Mouse (Mus musculus) CD4-positive, CD25-positive, alpha-beta regulatory T cell, adult 9 weeks (primary cell): ENCODE data around the gene Erbb2. TPM values are rescaled to one million over a fixed set of nuclear protein-coding genes. Genes with fewer than 3 reads are reported as not detected.

Source experiments
- polyA plus RNA-seq: library from polyadenylated mRNA; unstranded; fragments of 100-300 nt; shearing (Covaris generic); gene quantifications from one replicate; pipeline ENCODE4 v1.2.1, GENCODE M21; 2017

Erbb2 gene
- polyA plus RNA-seq: 0.32 TPM

GRCm38 (mm10) chr11:98412273-98412796, at the start of gene Erbb2:
Gene Erbb2 (plus strand): TSS chr11:98412470.

GRCm38 (mm10) chr11:98383261-98384030, 28.8 kb upstream of the Erbb2 start, which contains the start of gene Tcap:
Gene Tcap (plus strand): TSS chr11:98383811.

GRCm38 (mm10) chr11:98385638-98386585, 26.4 kb upstream of the Erbb2 start, which contains the start of gene Pnmt:
Gene Pnmt (plus strand): TSS chr11:98386450.

DNA sequence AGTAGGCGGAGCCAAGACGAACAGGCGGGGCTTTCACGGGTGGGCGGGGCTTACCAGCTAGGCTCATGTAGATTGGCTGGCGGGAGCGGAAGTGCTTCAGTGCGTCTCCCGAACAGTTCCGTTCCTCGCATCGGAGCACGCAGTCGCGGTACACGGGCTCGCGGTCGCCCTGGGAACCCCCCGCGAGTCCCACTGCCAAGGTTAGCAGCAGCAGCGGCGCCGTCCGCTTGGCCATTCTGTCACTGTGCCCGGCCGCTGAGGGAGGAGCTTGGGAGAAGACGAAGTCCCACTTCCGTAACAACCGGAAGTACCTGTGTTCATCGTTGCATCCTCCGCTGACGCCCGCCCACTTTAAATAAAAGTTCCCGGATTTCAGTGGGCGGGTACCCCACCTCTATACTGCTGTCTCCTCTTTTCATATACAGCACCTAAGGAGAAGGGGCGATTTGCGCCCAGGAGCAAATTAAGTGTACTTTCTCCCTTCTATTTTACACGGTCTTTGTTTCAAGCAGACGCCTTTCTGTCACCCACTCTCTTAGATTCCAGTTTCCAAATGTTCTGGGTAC, 12.0 kb upstream of the Erbb2 start, which contains the start of gene Pgap3:
Pgap3 (minus strand) TSS at position 330 of the 566 bp plus-strand sequence.

DNA sequence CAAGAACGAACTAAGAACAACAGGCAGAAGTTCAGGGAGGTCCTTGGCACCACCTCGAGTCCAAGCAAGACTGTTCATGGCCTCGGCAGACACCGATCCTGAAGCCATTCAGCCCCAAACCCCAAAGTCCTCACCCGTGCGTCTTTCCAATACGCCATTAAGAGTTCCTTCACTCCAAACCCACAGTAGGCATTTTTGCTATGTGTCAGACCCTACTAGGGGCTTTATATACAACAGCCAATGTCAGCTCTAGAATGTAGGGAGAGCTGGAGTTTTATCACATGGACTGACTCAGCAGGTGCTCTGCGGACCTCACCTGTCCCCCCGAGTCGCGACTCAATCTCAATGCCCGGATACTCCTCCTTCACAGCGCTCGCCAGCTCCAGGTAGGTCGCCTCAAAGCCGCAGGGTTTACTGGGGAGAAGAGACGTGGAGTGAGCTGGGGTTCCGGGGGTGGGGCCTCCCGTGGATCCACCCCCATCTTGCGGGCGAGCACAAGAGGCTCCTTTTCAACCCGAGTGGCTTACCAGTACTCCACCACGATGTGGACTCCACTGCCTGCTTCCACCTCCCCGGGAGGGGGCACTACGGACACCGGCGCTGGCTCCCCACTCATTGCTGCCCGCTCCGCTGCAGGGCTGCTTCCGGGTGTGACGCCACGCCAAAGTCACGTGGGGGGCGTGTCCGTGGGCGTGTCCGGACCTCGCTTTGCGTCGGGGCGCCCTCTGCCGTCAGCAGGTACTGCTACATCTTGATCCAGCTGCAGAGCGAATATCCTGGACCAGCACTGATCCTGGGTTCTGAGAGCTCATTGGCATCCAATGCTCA, 26.3 kb downstream of the Erbb2 start, which contains the start of gene Mien1:
Mien1 (minus strand) TSS at position 661 of the 828 bp plus-strand sequence.

GRCm38 (mm10) chr11:98446213-98446561, 33.9 kb downstream of the Erbb2 start, which contains the start of gene Grb7:
Gene Grb7 (plus strand): TSS chr11:98446394.

Other genes with a start within 250 kb of the Erbb2 start
- 52.7 TPM for gene Med1, start 219.2 kb upstream of the Erbb2 start, polyA plus RNA-seq
- gene Cdk12, start 209.4 kb upstream of the Erbb2 start, polyA plus RNA-seq: 19.0 TPM
- gene Neurod2, start 82.8 kb upstream of the Erbb2 start, polyA plus RNA-seq: not detected
- not detected for gene Ppp1r1b, start 64.1 kb upstream of the Erbb2 start, polyA plus RNA-seq
- 78.8 TPM for gene Stard3, start 54.1 kb upstream of the Erbb2 start, polyA plus RNA-seq
- not detected for gene Tcap, start 28.7 kb upstream of the Erbb2 start, polyA plus RNA-seq
- not detected for gene Pnmt, start 26.0 kb upstream of the Erbb2 start, polyA plus RNA-seq
- gene Pgap3, start 12.0 kb upstream of the Erbb2 start, polyA plus RNA-seq: 15.1 TPM
- 204 TPM for gene Mien1, start 26.5 kb downstream of the Erbb2 start, polyA plus RNA-seq
- 6.2 TPM for gene Grb7, start 33.9 kb downstream of the Erbb2 start, polyA plus RNA-seq
- 58.0 TPM for gene Ikzf3, start 133.6 kb downstream of the Erbb2 start, polyA plus RNA-seq
- 5.6 TPM for gene Zpbp2, start 138.6 kb downstream of the Erbb2 start, polyA plus RNA-seq
- 90.2 TPM for gene Ormdl3, start 174.9 kb downstream of the Erbb2 start, polyA plus RNA-seq
- gene Lrrc3c, start 185.8 kb downstream of the Erbb2 start, polyA plus RNA-seq: not detected
- gene Gm12355, start 213.2 kb downstream of the Erbb2 start, polyA plus RNA-seq: 4.6 TPM
- not detected for gene Gsdma3, start 213.9 kb downstream of the Erbb2 start, polyA plus RNA-seq
- not detected for gene Gsdma2, start 234.3 kb downstream of the Erbb2 start, polyA plus RNA-seq